Mouse (Mus musculus) cerebellum, postnatal 4 days (tissue): ENCODE results near the gene Tulp4.
"Not testable (repeated sequence)": the region's sequence is repeated elsewhere in the genome, so short reads cannot be mapped to it uniquely, and the experiment has no call there.

ENCODE experiments used
- DNase-seq, 2 experiments: peaks; one replicate each; pipeline ENCODE4 v3.0.0; 2022; ENCODE audit warnings: low spot score in 2 of 2, mixed read lengths in 1 of 2

The Tulp4 gene

GRCm38 (mm10) chr17:6187183-6187582, 80.9 kb downstream of the Tulp4 start:
- DNase-seq, result no peak

DNA sequence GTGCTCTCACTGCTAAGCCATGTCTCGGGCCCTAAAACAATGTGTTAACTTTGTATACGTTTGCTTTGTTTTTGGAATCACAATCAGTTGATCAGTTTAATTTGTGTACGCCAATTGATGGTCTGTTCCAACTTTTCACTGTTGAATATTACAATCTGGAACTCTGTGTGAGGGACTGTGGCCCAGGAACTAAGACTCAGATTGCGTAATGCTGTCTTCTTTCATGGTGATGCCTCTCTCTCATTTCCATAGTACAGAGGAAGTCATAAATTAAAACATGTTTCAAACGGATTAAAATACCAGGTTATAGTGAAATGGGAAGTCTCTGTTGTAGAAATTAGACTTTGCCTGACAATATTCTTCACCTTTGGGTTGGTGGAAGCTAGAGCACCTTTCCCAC, 83.0 kb downstream of the Tulp4 start:
- no peak for DNase-seq

DNA sequence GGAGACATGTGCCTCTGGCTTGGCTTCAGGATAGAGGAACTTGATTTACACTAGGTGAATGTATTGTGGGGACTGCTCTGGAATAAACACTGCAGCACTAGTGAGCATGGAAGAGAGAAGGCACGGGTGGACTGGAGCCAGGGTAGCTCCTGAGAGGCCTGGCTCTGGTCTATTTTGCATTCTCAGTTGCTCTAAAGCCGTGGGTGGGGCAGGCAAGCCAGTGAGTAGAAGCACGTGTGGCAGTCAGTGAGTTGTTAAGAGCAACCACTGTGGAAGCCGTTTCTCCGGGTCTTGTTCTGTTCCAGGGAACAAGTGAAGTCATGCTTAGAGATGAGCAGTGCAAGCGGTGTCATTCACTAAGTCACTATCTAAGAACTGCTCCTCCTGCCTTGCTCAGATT, 86.0 kb downstream of the Tulp4 start:
- no peak for DNase-seq

- DNase-seq, result no peak
These were observed 89.2 kb downstream of the Tulp4 start for GRCm38 (mm10) chr17:6195390-6195789.

DNA sequence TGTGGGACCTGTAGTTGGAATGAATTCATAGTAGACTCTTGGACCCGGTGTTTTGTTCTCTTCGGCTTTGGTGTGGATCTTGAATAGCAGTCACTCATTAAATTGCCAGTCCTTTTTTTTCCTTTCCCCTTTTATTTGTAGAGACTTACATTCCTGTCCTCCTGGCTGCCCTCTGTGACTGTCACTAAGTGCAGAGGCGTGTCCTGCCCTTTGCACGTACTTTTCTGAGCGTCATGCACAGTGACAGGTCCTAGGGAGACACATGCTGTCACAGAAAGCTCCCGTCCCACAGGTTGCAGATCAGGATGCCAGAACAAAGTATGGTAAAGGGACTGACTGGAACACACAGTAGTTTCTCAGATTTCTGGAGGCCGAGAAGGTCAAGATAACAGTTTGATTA, 91.3 kb downstream of the Tulp4 start:
- no peak for DNase-seq

GRCm38 (mm10) chr17:6198670-6199069, 92.4 kb downstream of the Tulp4 start:
- no peak for DNase-seq

DNA sequence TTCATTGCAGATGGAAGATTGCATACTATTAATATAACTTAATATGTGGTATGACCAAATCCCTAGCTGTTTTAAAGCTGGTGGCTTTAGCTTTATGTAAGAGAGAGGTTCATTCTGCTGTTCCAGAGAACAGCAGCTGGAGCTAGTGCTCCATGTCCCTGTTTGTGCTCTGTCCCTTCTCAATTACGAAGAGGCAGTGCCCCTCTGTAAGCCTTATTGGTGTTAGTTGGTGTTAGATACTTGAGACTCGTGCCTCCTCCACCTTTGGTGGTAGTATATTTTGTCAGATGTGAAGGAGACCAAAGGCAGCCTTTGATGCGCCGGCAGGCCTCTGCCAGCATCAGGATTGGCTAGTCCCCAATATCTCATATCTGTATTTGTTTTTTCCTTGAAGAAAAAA, 92.9 kb downstream of the Tulp4 start:
- DNase-seq, result no peak

DNA sequence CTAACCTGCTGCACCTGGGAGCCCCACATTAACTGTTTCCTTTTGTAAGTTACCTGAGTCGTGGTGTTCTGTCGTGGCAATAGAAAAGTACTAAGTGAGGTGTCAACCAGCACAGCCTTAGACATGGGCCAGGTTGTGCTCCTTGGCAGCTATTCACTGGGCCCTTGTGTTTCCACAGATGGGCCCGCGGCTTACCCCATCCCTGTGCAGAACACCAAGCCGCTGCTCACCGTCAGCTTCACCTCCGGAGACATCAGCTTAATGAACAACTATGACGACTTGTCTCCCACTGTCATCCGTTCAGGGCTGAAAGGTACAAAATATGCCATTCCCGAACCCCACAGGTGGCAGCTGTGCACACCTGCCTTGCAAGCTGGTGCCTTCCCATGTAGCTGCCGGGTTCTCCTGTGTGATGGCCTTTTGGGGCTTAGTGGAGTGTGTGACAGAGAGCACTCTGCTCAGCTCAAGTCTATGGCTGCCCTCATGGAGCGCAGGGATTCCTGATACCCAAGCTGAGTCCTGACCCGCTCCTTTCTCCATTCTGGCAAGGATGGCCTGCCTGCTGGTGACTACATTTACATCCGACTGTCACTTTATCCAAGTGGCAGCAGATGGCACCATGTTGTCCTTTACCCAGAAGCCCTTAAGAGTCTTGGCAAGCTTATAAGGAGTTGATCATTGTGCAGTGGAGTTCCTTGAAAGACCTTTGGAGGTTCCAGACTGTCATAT, 95.4 kb downstream of the Tulp4 start:
- no peak for DNase-seq

- DNase-seq, result no peak
These were observed 96.3 kb downstream of the Tulp4 start for GRCm38 (mm10) chr17:6202389-6203110.

DNA sequence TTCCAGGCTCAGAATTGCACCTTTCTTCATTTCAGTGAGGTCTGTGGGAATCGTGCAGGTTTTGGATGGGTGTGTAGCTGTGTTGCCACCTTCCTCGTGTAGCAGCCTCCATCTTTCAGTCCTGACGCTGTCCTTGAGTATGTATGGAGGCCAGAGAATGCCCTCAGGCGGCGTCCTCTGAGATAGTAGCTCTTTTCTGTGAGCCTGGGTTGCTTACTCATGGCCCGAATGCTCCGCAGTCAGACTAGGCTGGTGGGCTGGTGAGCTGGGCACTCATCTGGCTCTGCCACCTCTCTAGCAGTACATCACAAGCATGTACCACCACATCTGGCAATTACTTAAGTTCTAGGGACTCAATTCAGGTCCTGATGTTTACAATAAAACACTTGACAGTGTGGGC, 96.9 kb downstream of the Tulp4 start:
- no peak for DNase-seq

DNA sequence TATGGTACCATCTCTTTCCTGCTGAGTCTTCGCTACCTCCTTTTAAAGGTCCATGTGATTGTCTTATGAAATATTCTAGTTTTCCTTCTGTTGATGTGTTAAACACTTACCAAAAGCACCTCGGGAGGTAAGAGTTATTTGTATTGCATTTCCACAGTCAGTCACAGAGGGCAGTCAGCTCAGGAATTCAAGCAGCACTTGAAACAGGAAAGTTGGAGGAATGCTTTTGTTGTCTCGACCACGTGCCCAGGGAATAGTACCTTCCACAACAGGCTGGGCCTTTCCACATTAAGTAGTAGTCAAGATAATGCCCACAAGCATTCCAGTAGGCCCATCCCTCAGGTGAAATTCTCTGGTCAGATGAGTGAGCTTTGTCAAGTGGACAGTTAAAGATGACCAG, 97.6 kb downstream of the Tulp4 start:
- DNase-seq, result no peak

- no peak for DNase-seq
These were observed 105.5 kb downstream of the Tulp4 start for GRCm38 (mm10) chr17:6211721-6212120.

- no peak for DNase-seq
These were observed 109.4 kb downstream of the Tulp4 start for GRCm38 (mm10) chr17:6215640-6216039.

- no peak for DNase-seq
These were observed 110.3 kb downstream of the Tulp4 start for GRCm38 (mm10) chr17:6216514-6216913.

DNA sequence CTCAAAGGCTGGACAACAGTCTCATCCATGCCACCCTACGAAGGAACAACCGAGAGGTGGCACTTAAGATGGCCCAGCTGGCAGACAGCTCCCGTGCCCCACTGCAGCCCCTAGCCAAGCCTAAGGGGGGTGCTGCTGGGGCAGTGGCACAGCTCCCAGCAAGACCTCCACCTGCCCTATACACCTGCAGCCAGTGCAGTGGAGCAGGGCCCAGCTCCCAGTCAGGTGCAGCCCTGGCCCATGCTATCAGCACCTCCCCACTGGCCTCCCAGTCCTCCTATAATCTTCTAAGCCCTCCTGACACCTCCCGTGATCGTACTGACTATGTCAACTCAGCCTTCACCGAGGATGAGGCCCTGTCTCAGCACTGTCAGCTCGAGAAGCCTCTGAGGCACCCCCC, 126.4 kb downstream of the Tulp4 start:
- not testable (repeated sequence) for DNase-seq

GRCm38 (mm10) chr17:6251298-6251697, 145.1 kb downstream of the Tulp4 start:
- not testable (repeated sequence) for DNase-seq

- DNase-seq, result not testable (repeated sequence)
These were observed 150.3 kb downstream of the Tulp4 start, which contains the start of gene Tmem181a for GRCm38 (mm10) chr17:6256400-6257069. Tmem181a (plus strand) TSS chr17:6256860.

GRCm38 (mm10) chr17:6257070-6257456, 150.8 kb downstream of the Tulp4 start:
- DNase-seq, result peak; percentile 32 to 48

- not testable (repeated sequence) for DNase-seq
These were observed 163.9 kb downstream of the Tulp4 start for GRCm38 (mm10) chr17:6269876-6270831.

- DNase-seq, result not testable (repeated sequence)
These were observed 164.6 kb downstream of the Tulp4 start for GRCm38 (mm10) chr17:6270840-6271239.

GRCm38 (mm10) chr17:6271970-6272369, 165.7 kb downstream of the Tulp4 start:
- DNase-seq, result not testable (repeated sequence)
